Mouse (Mus musculus): Measurements from ENCODE around the gene Tmem87a.

GRCm38 (mm10) chr2:120337886-120338285, 66.0 kb downstream of the Tmem87a start:
- TF ChIP-seq CTCF (IDR thresholded peaks at IDR 0.05; ENCODE audit: control insufficient read depth, insufficient read depth, insufficient read length): no peak
- TF ChIP-seq MYOG (IDR thresholded peaks at IDR 0.05; ENCODE audit: control insufficient read depth, extremely low read depth, insufficient read length): no peak
- TF ChIP-seq USF1 (IDR thresholded peaks at IDR 0.05; ENCODE audit: low read depth): no peak
- TF ChIP-seq CEBPB (IDR thresholded peaks at IDR 0.05; ENCODE audit: low read depth): no peak
- TF ChIP-seq MAX (IDR thresholded peaks at IDR 0.05): no peak
